ENCODE assay signal across 18 mouse cellular contexts in the genomic region with DNA sequence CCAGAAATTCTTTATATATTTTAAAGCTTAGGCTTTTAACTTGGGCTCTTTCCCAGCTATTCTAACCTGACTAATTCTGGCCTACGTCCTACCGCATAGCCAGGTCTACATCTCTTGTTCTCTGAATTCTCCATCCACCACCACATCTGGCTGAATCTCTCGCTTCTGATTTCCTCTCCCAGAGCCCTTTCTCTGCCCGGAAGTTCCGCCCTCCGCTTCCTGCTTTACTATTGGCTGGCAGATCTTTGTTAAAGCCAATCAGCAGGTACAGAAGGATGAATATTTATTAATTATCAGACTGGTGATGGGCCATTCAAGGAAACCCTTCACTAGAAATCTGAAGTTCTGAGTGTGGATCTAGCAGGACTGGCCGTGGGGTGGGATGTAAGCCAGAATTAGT. TPM values are rescaled to one million over a fixed set of nuclear protein-coding genes. Genes with fewer than 3 reads are reported as not detected.
DNase-seq lines count a peak whose midpoint lies in the region; ATAC-seq and TF ChIP-seq lines count a peak whose summit lies in the region.
"Had no signal": no experiment of that assay in that cellular context is flagged by ENCODE, and none has a peak within 500 bp of the region (broad histone marks: within the 10 kb centered on the region; RNA-seq: fewer than 3 reads in every experiment).

No protein-coding gene starts in this region.

- TF ChIP-seq EP300 in heart, adult 2 months (IDR thresholded peaks at IDR 0.05; ENCODE audit: insufficient read depth, low read depth, low read length): no peak
- no peak for TF ChIP-seq EP300 in ES-Bruce4 (IDR thresholded peaks at IDR 0.05; ENCODE audit: insufficient read depth, low read depth, low read length)

- H3K4me2 ChIP-seq in heart, embryonic 16.5 days (ENCODE audit: low read depth, low read length): peak overlapping the region; percentile 1; the same call in 1 of the 2 replicates
- H3K4me2 ChIP-seq: liver, embryonic 11.5 days had no signal

- no peak overlapping the region for H3K9ac ChIP-seq in heart, embryonic 16.5 days (ENCODE audit: low read length)
- H3K9ac ChIP-seq in heart, adult 2 months (ENCODE audit: low read depth, low read length): no peak overlapping the region
- H3K9ac ChIP-seq in ES-Bruce4 (ENCODE audit: low read depth, poor library complexity, severe bottlenecking): peak overlapping the region; percentile 45; the same call in 1 of the 2 replicates

- intact Hi-C loops in heart, adult 2 months (cut with DNase I): loop anchor here (5.0 kb wide), 5 partner anchors 39 to 349 kb away; a partner anchor contains a TSS
- intact Hi-C loops in gastrocnemius, postnatal 36 days (cut with DNase I): loop anchor here (5.0 kb wide), 5 partner anchors 56 to 509 kb away; no protein-coding TSS in a partner anchor

- peaks cover 2% of the 10 kb centered on the region; the same call in 1 of the 2 replicates for H3K4me1 ChIP-seq in heart, embryonic 16.5 days (ENCODE audit: control insufficient read depth, insufficient read depth, low read length)
- no peaks in the 10 kb centered on the region; the same call in 1 of the 2 replicates for H3K4me1 ChIP-seq in heart, adult 2 months (ENCODE audit: control insufficient read depth, insufficient read depth, low read length)
- H3K4me1 ChIP-seq in ES-Bruce4 (ENCODE audit: control insufficient read depth, insufficient read depth, low read length): no peaks in the 10 kb centered on the region
- H3K4me1 ChIP-seq in embryonic fibroblast, embryonic 13.5 days (ENCODE audit: control insufficient read depth, insufficient read depth, low read length): peaks cover 8% of the 10 kb centered on the region

- H3K9me3 ChIP-seq in heart, embryonic 16.5 days (replicated peaks; ENCODE audit: control insufficient read depth, low read length): no peaks in the 10 kb centered on the region
- H3K9me3 ChIP-seq in ES-Bruce4 (replicated peaks; ENCODE audit: control insufficient read depth, insufficient read depth, low read length, poor library complexity, severe bottlenecking): no peaks in the 10 kb centered on the region

- no peak for DNase-seq in heart, adult 2 months
- peak; percentile 31 for DNase-seq in lung, postnatal 10 days
- no peak for DNase-seq in lung, postnatal 14 days
- DNase-seq in gastrocnemius, postnatal 36 days: no peak
- DNase-seq in urinary bladder, adult 18-20 months (ENCODE audit: low spot score in 2 of 2): no peak
- DNase-seq: spleen, adult 18-20 months had no signal

- H3K4me3 ChIP-seq in heart, embryonic 16.5 days (ENCODE audit: low read length): no peak overlapping the region
- H3K4me3 ChIP-seq in heart, adult 2 months: no peak overlapping the region
- H3K4me3 ChIP-seq in ES-Bruce4 (ENCODE audit: low read depth, low read length): peak overlapping the region; percentile 29; the same call in 1 of the 2 replicates
- H3K4me3 ChIP-seq in embryonic fibroblast, embryonic 13.5 days (ENCODE audit: insufficient read depth, low read length): no peak overlapping the region
- H3K4me3 ChIP-seq: erythroblast, embryonic 14.5 days; layer of hippocampus, adult 2 months had no signal

- no peaks in the 10 kb centered on the region for H3K79me2 ChIP-seq in heart, adult 2 months (replicated peaks; ENCODE audit: control insufficient read depth, insufficient read depth, low read length)

- no peak for ATAC-seq in heart, embryonic 16.5 days (replicated peaks; ENCODE audit: extremely low read depth, insufficient read depth, low FRiP score)
- ATAC-seq: intestine, embryonic 16.5 days had no signal

- no peaks in the 10 kb centered on the region for H3K27me3 ChIP-seq in heart, embryonic 16.5 days (ENCODE audit: control insufficient read depth, insufficient read depth, low read length)
- no peaks in the 10 kb centered on the region for H3K27me3 ChIP-seq in heart, adult 2 months (ENCODE audit: control insufficient read depth, insufficient read depth, low read length)
- no peaks in the 10 kb centered on the region for H3K27me3 ChIP-seq in ES-Bruce4 (ENCODE audit: control insufficient read depth, insufficient read depth, low read length, poor library complexity, severe bottlenecking)

- no peaks in the 10 kb centered on the region for H3K36me3 ChIP-seq in heart, embryonic 16.5 days (ENCODE audit: control insufficient read depth, insufficient read depth)
- H3K36me3 ChIP-seq in heart, adult 2 months (ENCODE audit: control insufficient read depth, insufficient read depth, low read length): no peaks in the 10 kb centered on the region
- H3K36me3 ChIP-seq in ES-Bruce4 (ENCODE audit: control insufficient read depth, insufficient read depth, low read length, poor library complexity, severe bottlenecking): no peaks in the 10 kb centered on the region

- 67% methylated on average over 7 of the region's 7 CpGs for WGBS in heart, embryonic 16.5 days
- 75% methylated on average over 7 of the region's 7 CpGs for whole genome bisulfite sequencing in heart, adult 2 months

- TF ChIP-seq POLR2A in heart, adult 2 months (IDR thresholded peaks at IDR 0.05; ENCODE audit: insufficient read depth, low read depth, low read length): no peak
- TF ChIP-seq POLR2A in ES-Bruce4 (IDR thresholded peaks at IDR 0.05; ENCODE audit: insufficient read depth, low read length): no peak
- TF ChIP-seq POLR2A in embryonic fibroblast, embryonic 13.5 days (IDR thresholded peaks at IDR 0.05; ENCODE audit: low read depth, low read length): peak; percentile 40

- no peak for TF ChIP-seq CTCF in heart, adult 2 months (IDR thresholded peaks at IDR 0.05)
- no peak for TF ChIP-seq CTCF in ES-Bruce4 (IDR thresholded peaks at IDR 0.05; ENCODE audit: low read depth, low read length)
- no peak for TF ChIP-seq CTCF in embryonic fibroblast, embryonic 13.5 days (IDR thresholded peaks at IDR 0.05; ENCODE audit: borderline replicate concordance, insufficient read depth, low read length)

- H3K27ac ChIP-seq in heart, embryonic 16.5 days (ENCODE audit: low read length): no peak overlapping the region
- no peak overlapping the region for H3K27ac ChIP-seq in heart, adult 2 months
- no peak overlapping the region for H3K27ac ChIP-seq in ES-Bruce4 (ENCODE audit: insufficient read depth, low read length)
- peak overlapping the region; percentile 35 for H3K27ac ChIP-seq in embryonic fibroblast, embryonic 13.5 days (ENCODE audit: insufficient read depth, low read length)
- H3K27ac ChIP-seq: layer of hippocampus, adult 2 months; stomach, postnatal 0 days had no signal

RNA-seq across cellular contexts. Expression of a gene that starts 27.5 kb away (rescaled TPM):
- 7.2 and 15.1 TPM in 2 replicates for polyA plus RNA-seq in heart, embryonic 16.5 days (2015; fragmentation: Nextera tagmentation; extraction: Ambion mirVana)
- under 1 TPM in 1 of 2 experiments, not detected in 1; 0.16 TPM for total RNA-seq in heart, adult 2 months (2021)
- polyA plus RNA-seq in heart, adult 2 months (2012; rRNA removed): 0.29 and 0.61 TPM in 2 replicates
- 7.5 and 7.8 TPM in 2 replicates for polyA plus RNA-seq in ES-Bruce4 (2011; ENCODE audit: insufficient read depth, insufficient read length, low read depth, missing spikeins)
- 1.1 and 1.7 TPM in 2 replicates for polyA plus RNA-seq in embryonic fibroblast, embryonic 13.5 days (2011; ENCODE audit: insufficient read length, low read depth, missing spikeins)
- under 1 TPM; 0.10 to 0.48 TPM for total RNA-seq in gastrocnemius, postnatal 36 days (2021)
- polyA plus RNA-seq: erythroblast, embryonic 14.5 days had no signal

RNA-seq across cellular contexts. Expression of a gene that starts 37.1 kb away (rescaled TPM):
- polyA plus RNA-seq in heart, embryonic 16.5 days (2015; fragmentation: Nextera tagmentation; extraction: Ambion mirVana): 0.71 TPM in 1 of 2 replicates, not detected in the other
- not detected for total RNA-seq in heart, adult 2 months (2021)
- 0.12 TPM in 1 of 2 replicates, not detected in the other for polyA plus RNA-seq in heart, adult 2 months (2012; rRNA removed)
- polyA plus RNA-seq in ES-Bruce4 (2011; ENCODE audit: insufficient read depth, insufficient read length, low read depth, missing spikeins): 3.4 and 3.5 TPM in 2 replicates
- 1.8 and 2.2 TPM in 2 replicates for polyA plus RNA-seq in embryonic fibroblast, embryonic 13.5 days (2011; ENCODE audit: insufficient read length, low read depth, missing spikeins)
- total RNA-seq in gastrocnemius, postnatal 36 days (2021): 1 to 10 TPM; 4.6 to 5.4 TPM
- total RNA-seq: common myeloid progenitor, adult 5-6 weeks; granulocyte monocyte progenitor cell, adult 5-6 weeks; heart, postnatal 25 days; megakaryocyte, adult 5-6 weeks had no signal
- polyA plus RNA-seq: erythroblast, embryonic 14.5 days; intestine, embryonic 16.5 days; liver, embryonic 11.5 days; stomach, postnatal 0 days had no signal
